9 mouse cellular contexts compared by ENCODE assay signal in genomic region chr13:43231965-43232860, GRCm38 (mm10).
DNase-seq lines count a peak whose midpoint lies in the region; ATAC-seq and TF ChIP-seq lines count a peak whose summit lies in the region.
"Had no signal": no experiment of that assay in that cellular context is flagged by ENCODE, and none has a peak within 500 bp of the region (broad histone marks: within the 10 kb centered on the region; RNA-seq: fewer than 3 reads in every experiment).

No protein-coding gene starts in this region.

- peaks cover 66% of the 10 kb centered on the region for H3K4me1 ChIP-seq in E14TG2a.4 (replicated peaks; ENCODE audit: low read depth, low read length)
- H3K4me1 ChIP-seq in intestine, embryonic 15.5 days (replicated peaks) = peaks cover 16% of the 10 kb centered on the region
- H3K4me1 ChIP-seq in liver, postnatal 0 days (ENCODE audit: insufficient read depth) = peaks cover 87% of the 10 kb centered on the region
- H3K4me1 ChIP-seq in stomach, postnatal 0 days (replicated peaks; ENCODE audit: control insufficient read depth, insufficient read depth) = peaks cover 7% of the 10 kb centered on the region; the same call in 1 of the 2 replicates
- H3K4me1 ChIP-seq in forebrain, postnatal 0 days (ENCODE audit: insufficient read depth) = peaks cover 18% of the 10 kb centered on the region

- no peaks in the 10 kb centered on the region for H3K27me3 ChIP-seq in E14TG2a.4 (ENCODE audit: insufficient read depth, low read length)
- H3K27me3 ChIP-seq in intestine, embryonic 15.5 days (replicated peaks) = no peaks in the 10 kb centered on the region
- no peaks in the 10 kb centered on the region for H3K27me3 ChIP-seq in liver, postnatal 0 days (ENCODE audit: insufficient read depth, low read length)
- H3K27me3 ChIP-seq in stomach, postnatal 0 days (ENCODE audit: control insufficient read depth, insufficient read depth, low read length) = no peaks in the 10 kb centered on the region
- no peaks in the 10 kb centered on the region for H3K27me3 ChIP-seq in forebrain, postnatal 0 days (ENCODE audit: insufficient read depth, low read length)
- H3K27me3 ChIP-seq: neural tube, embryonic 12.5 days had no signal

- 0 out of 2 replicates have a peak overlapping the region, but pooled peaks have one; percentile 14 for H3K4me3 ChIP-seq in E14TG2a.4 (replicated peaks; ENCODE audit: low read length)
- no peak overlapping the region for H3K4me3 ChIP-seq in intestine, embryonic 15.5 days (replicated peaks)
- H3K4me3 ChIP-seq in liver, postnatal 0 days (ENCODE audit: low read depth, low read length) = no peak overlapping the region
- no peak overlapping the region for H3K4me3 ChIP-seq in stomach, postnatal 0 days (ENCODE audit: low read depth, low read length)
- no peak overlapping the region for H3K4me3 ChIP-seq in forebrain, postnatal 0 days (ENCODE audit: low read depth, low read length)
- H3K4me3 ChIP-seq: neural tube, embryonic 12.5 days had no signal

- peak overlapping the region; percentile 14; the same call in 1 of the 2 replicates for H3K27ac ChIP-seq in intestine, embryonic 15.5 days
- peak overlapping the region; percentile 86 for H3K27ac ChIP-seq in liver, postnatal 0 days (ENCODE audit: low read depth)
- peak overlapping the region; percentile 69; the same call in 1 of the 2 replicates for H3K27ac ChIP-seq in stomach, postnatal 0 days (replicated peaks)
- H3K27ac ChIP-seq in forebrain, postnatal 0 days (ENCODE audit: low read depth, low read length) = no peak overlapping the region
- H3K27ac ChIP-seq: neural tube, embryonic 12.5 days had no signal

- no peaks in the 10 kb centered on the region for H3K36me3 ChIP-seq in E14TG2a.4 (ENCODE audit: insufficient read depth, low read length)
- H3K36me3 ChIP-seq in intestine, embryonic 15.5 days = no peaks in the 10 kb centered on the region
- H3K36me3 ChIP-seq in liver, postnatal 0 days (replicated peaks; ENCODE audit: insufficient read depth, low read length) = no peaks in the 10 kb centered on the region
- H3K36me3 ChIP-seq in stomach, postnatal 0 days (ENCODE audit: control insufficient read depth, insufficient read depth, low read length) = no peaks in the 10 kb centered on the region
- H3K36me3 ChIP-seq in forebrain, postnatal 0 days (ENCODE audit: insufficient read depth) = no peaks in the 10 kb centered on the region
- H3K36me3 ChIP-seq: neural tube, embryonic 12.5 days had no signal

- no peak overlapping the region for H3K9ac ChIP-seq in intestine, embryonic 15.5 days
- peak overlapping the region; percentile 16; the same call in 1 of the 2 replicates for H3K9ac ChIP-seq in liver, postnatal 0 days (replicated peaks)
- no peak overlapping the region for H3K9ac ChIP-seq in stomach, postnatal 0 days (ENCODE audit: low read length)
- H3K9ac ChIP-seq in forebrain, postnatal 0 days = no peak overlapping the region
- H3K9ac ChIP-seq: neural tube, embryonic 12.5 days had no signal

- TF ChIP-seq CTCF in E14TG2a.4 (conservative IDR thresholded peaks at IDR 0.05; ENCODE audit: low read length) = no peak
- TF ChIP-seq CTCF in liver, postnatal 0 days (IDR thresholded peaks at IDR 0.05; ENCODE audit: low read depth) = no peak
- TF ChIP-seq CTCF in stomach, postnatal 0 days (IDR thresholded peaks at IDR 0.05; ENCODE audit: low read depth) = no peak
- no peak for TF ChIP-seq CTCF in forebrain, postnatal 0 days (IDR thresholded peaks at IDR 0.05; ENCODE audit: low read depth)

- peak overlapping the region; percentile 26; the same call in 1 of the 2 replicates for H3K4me2 ChIP-seq in intestine, embryonic 15.5 days (replicated peaks)
- H3K4me2 ChIP-seq in liver, postnatal 0 days (ENCODE audit: low read depth, low read length) = peak overlapping the region; percentile 36
- H3K4me2 ChIP-seq in stomach, postnatal 0 days (replicated peaks; ENCODE audit: low read depth) = no peak overlapping the region
- H3K4me2 ChIP-seq in forebrain, postnatal 0 days (ENCODE audit: low read depth) = no peak overlapping the region
- H3K4me2 ChIP-seq: neural tube, embryonic 12.5 days had no signal

- H3K9me3 ChIP-seq in E14TG2a.4 (ENCODE audit: low read length) = no peaks in the 10 kb centered on the region
- no peaks in the 10 kb centered on the region for H3K9me3 ChIP-seq in intestine, embryonic 15.5 days
- no peaks in the 10 kb centered on the region for H3K9me3 ChIP-seq in liver, postnatal 0 days (ENCODE audit: low read length)
- H3K9me3 ChIP-seq in stomach, postnatal 0 days (ENCODE audit: control insufficient read depth, low read length) = no peaks in the 10 kb centered on the region
- H3K9me3 ChIP-seq in forebrain, postnatal 0 days (ENCODE audit: low read length) = no peaks in the 10 kb centered on the region
- H3K9me3 ChIP-seq: neural tube, embryonic 12.5 days had no signal

- peak; percentile 63 for ATAC-seq in intestine, embryonic 15.5 days
- ATAC-seq in liver, postnatal 0 days = peak; percentile 85
- peak; percentile 72 for ATAC-seq in stomach, postnatal 0 days (ENCODE audit: low FRiP score, low TSS enrichment)
- ATAC-seq in forebrain, postnatal 0 days = no peak

- WGBS in intestine, embryonic 15.5 days = 21% methylated on average over 13 of the region's 13 CpGs
- 32% methylated on average over 13 of the region's 13 CpGs for WGBS in liver, postnatal 0 days (ENCODE audit: insufficient replicate concordance)
- WGBS in stomach, postnatal 0 days = 15% methylated on average over 13 of the region's 13 CpGs
- WGBS in forebrain, postnatal 0 days = 44% methylated on average over 13 of the region's 13 CpGs

- DNase-seq in adrenal gland, adult 8-10 months = peak; percentile 70
- DNase-seq in gastrocnemius, postnatal 25 days = peak; percentile 79
- DNase-seq in liver, postnatal 0 days = peak; percentile 66
- peak; percentile 48 for DNase-seq in stomach, postnatal 0 days (ENCODE audit: low spot score)
- no peak for DNase-seq in frontal cortex, postnatal 25 days (ENCODE audit: low spot score in 2 of 2)
- DNase-seq in forebrain, postnatal 0 days = no peak

- peak; percentile 19; the same call in 1 of the 2 replicates for TF ChIP-seq EP300 in liver, postnatal 0 days (IDR thresholded peaks at IDR 0.05; ENCODE audit: low read depth)
- TF ChIP-seq EP300 in stomach, postnatal 0 days (optimal IDR thresholded peaks at IDR 0.05) = no peak

Comparison
In these comparisons a context has a peak if more than half of its experiments do, and no peak if none do; other contexts are left out.
1. DNase-seq: peak in adrenal gland, adult 8-10 months (single experiment), gastrocnemius, postnatal 25 days (single experiment), liver, postnatal 0 days (single experiment) and stomach, postnatal 0 days (single experiment); none in frontal cortex, postnatal 25 days (0 of 2) and forebrain, postnatal 0 days (single experiment).
2. H3K4me2 ChIP-seq: peak in intestine, embryonic 15.5 days (single experiment) and liver, postnatal 0 days (single experiment); none in stomach, postnatal 0 days (single experiment) and forebrain, postnatal 0 days (single experiment).